Mouse (Mus musculus): ENCODE data around the gene She.
"Not testable (repeated sequence)": the region's sequence is repeated elsewhere in the genome, so short reads cannot be mapped to it uniquely, and the experiment has no call there.

She gene

GRCm38 (mm10) chr3:89830815-89831591, at the start of gene She:
Gene She, plus strand, starts transcription at chr3:89831370.
- no peak for DNase-seq (ENCODE audit: low read depth)

GRCm38 (mm10) chr3:89781640-89782039, 49.5 kb upstream of the She start:
- no peak for DNase-seq (ENCODE audit: low read depth)

GRCm38 (mm10) chr3:89784991-89785753, 46.0 kb upstream of the She start:
- peak; percentile 53 for DNase-seq (ENCODE audit: low read depth)

GRCm38 (mm10) chr3:89786275-89786674, 44.9 kb upstream of the She start:
- no peak for DNase-seq (ENCODE audit: low read depth)

GRCm38 (mm10) chr3:89788680-89789352, 42.4 kb upstream of the She start:
- no peak for DNase-seq (ENCODE audit: low read depth)

- DNase-seq (ENCODE audit: low read depth) = no peak
Observed at GRCm38 (mm10) chr3:89794616-89795015, 36.6 kb upstream of the She start.

GRCm38 (mm10) chr3:89795746-89796145, 35.4 kb upstream of the She start:
- DNase-seq (ENCODE audit: low read depth) = no peak

GRCm38 (mm10) chr3:89796358-89796757, 34.8 kb upstream of the She start:
- DNase-seq (ENCODE audit: low read depth) = no peak

- DNase-seq (ENCODE audit: low read depth) = no peak
Observed at GRCm38 (mm10) chr3:89798518-89798917, 32.7 kb upstream of the She start.

GRCm38 (mm10) chr3:89799476-89799875, 31.7 kb upstream of the She start:
- DNase-seq (ENCODE audit: low read depth) = no peak

GRCm38 (mm10) chr3:89800078-89800477, 31.1 kb upstream of the She start:
- DNase-seq (ENCODE audit: low read depth) = not testable (repeated sequence)

- DNase-seq (ENCODE audit: low read depth) = no peak
Observed at GRCm38 (mm10) chr3:89800774-89801506, 30.2 kb upstream of the She start.

- DNase-seq (ENCODE audit: low read depth) = peak; percentile 30
Observed at GRCm38 (mm10) chr3:89801507-89801847, 29.7 kb upstream of the She start.

- no peak for DNase-seq (ENCODE audit: low read depth)
Observed at GRCm38 (mm10) chr3:89802876-89803275, 28.3 kb upstream of the She start.

- no peak for DNase-seq (ENCODE audit: low read depth)
Observed at GRCm38 (mm10) chr3:89805179-89805578, 26.0 kb upstream of the She start.

GRCm38 (mm10) chr3:89806751-89807150, 24.4 kb upstream of the She start:
- DNase-seq (ENCODE audit: low read depth) = no peak

GRCm38 (mm10) chr3:89807171-89807570, 24.0 kb upstream of the She start:
- DNase-seq (ENCODE audit: low read depth) = no peak

GRCm38 (mm10) chr3:89807881-89808280, 23.3 kb upstream of the She start:
- no peak for DNase-seq (ENCODE audit: low read depth)

GRCm38 (mm10) chr3:89808638-89809037, 22.5 kb upstream of the She start:
- no peak for DNase-seq (ENCODE audit: low read depth)

- DNase-seq (ENCODE audit: low read depth) = no peak
Observed at GRCm38 (mm10) chr3:89810841-89811240, 20.3 kb upstream of the She start.

- no peak for DNase-seq (ENCODE audit: low read depth)
Observed at GRCm38 (mm10) chr3:89812166-89812565, 19.0 kb upstream of the She start.

GRCm38 (mm10) chr3:89814051-89814450, 17.1 kb upstream of the She start:
- no peak for DNase-seq (ENCODE audit: low read depth)
